Mouse (Mus musculus): ENCODE data around the gene Esp38.
"Not testable (repeated sequence)": the region's sequence is repeated elsewhere in the genome, so short reads cannot be mapped to it uniquely, and the experiment has no call there.

Gene Esp38

GRCm38 (mm10) chr17:39950220-39950619 is at the start of gene Esp38:
Esp38 (plus strand) TSS chr17:39950520.
- no peak for DNase-seq (ENCODE audit: extremely low read depth, low read depth, low spot score)

- not testable (repeated sequence) for DNase-seq (ENCODE audit: extremely low read depth, low read depth, low spot score)
Measured at GRCm38 (mm10) chr17:39902928-39903545, 47.3 kb upstream of the Esp38 start.

All from fat pad, adult 2 months (tissue).